Mouse (Mus musculus): ENCODE data around the gene Rbm28. TPM values are rescaled to one million over a fixed set of nuclear protein-coding genes. Genes with fewer than 3 reads are reported as not detected.

Gene Rbm28
- 16.0 and 20.4 TPM in 2 replicates for polyA plus RNA-seq (2015; fragmentation: Nextera tagmentation; extraction: Ambion mirVana)

GRCm38 (mm10) chr6:29164314-29165244, at the start of gene Rbm28:
Gene Rbm28 (minus strand): TSS chr6:29165006.

DNA sequence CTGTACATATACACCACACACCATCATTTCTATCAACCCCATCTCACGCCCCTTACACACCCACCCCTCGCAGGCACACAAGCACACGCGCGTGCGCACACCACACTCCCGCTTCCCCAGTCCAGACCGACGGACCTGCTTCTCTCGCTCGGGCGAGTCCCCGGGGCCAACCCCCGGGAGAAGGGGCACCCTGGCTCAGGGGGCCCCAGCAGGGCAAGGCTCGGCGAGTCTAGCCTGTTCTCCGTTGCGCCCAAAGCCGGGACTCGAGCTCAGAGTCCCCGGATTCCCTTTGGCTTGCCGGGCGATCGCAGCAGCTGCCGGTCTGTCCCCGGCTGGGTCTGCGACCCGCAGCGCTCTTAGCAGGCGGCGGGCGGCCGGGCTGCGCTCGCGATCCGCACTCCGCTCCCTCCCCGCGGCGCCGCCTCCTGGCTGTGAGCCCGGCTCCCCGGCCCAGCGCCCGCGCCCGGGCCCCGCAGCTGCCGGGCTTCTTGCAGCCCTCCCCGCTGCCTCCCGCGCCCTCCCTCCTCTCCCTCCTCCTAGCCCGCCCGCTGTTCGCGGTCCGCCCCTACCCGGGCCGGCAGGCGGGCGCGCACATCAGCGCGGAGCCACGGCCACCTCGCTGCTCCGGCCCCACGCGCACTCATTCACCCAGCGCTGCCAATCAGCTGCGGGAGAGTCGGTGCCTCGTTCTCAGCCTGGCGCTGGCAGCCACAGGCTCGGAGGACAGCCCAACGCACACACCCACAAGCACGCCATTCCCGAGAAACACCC, 14.3 kb upstream of the Rbm28 start, which contains the start of gene Prrt4:
TSS of gene Prrt4 (minus strand) at position 697 of the 771 bp plus-strand sequence.

Small RNAs within 50 kb of the gene (microRNA-seq; reads per million reads assigned to microRNA genes)
- not detected for gene Gm24303

Other genes with a start within 250 kb of the Rbm28 start
- not detected in 2 replicates for gene Lep, start 104.8 kb downstream of the Rbm28 start, polyA plus RNA-seq (2015; fragmentation: Nextera tagmentation; extraction: Ambion mirVana)
- gene Prrt4, start 14.6 kb upstream of the Rbm28 start, polyA plus RNA-seq (2015; fragmentation: Nextera tagmentation; extraction: Ambion mirVana), result 0.34 and 0.66 TPM in 2 replicates
- 28.8 and 33.1 TPM in 2 replicates for gene Impdh1, start 51.4 kb upstream of the Rbm28 start, polyA plus RNA-seq (2015; fragmentation: Nextera tagmentation; extraction: Ambion mirVana)
- 40.2 and 55.8 TPM in 2 replicates for gene Hilpda, start 107.5 kb upstream of the Rbm28 start, polyA plus RNA-seq (2015; fragmentation: Nextera tagmentation; extraction: Ambion mirVana)
- gene Fam71f2, start 114.6 kb upstream of the Rbm28 start, polyA plus RNA-seq (2015; fragmentation: Nextera tagmentation; extraction: Ambion mirVana), result 0.19 TPM in 1 of 2 replicates, not detected in the other
- gene Fam71f1, start 154.1 kb upstream of the Rbm28 start, polyA plus RNA-seq (2015; fragmentation: Nextera tagmentation; extraction: Ambion mirVana), result not detected in 2 replicates
- 419 and 516 TPM in 2 replicates for gene Calu, start 183.1 kb upstream of the Rbm28 start, polyA plus RNA-seq (2015; fragmentation: Nextera tagmentation; extraction: Ambion mirVana)
- 3.7 and 5.1 TPM in 2 replicates for gene Opn1sw, start 223.5 kb upstream of the Rbm28 start, polyA plus RNA-seq (2015; fragmentation: Nextera tagmentation; extraction: Ambion mirVana)
- 19.2 and 22.0 TPM in 2 replicates for gene Ccdc136, start 231.3 kb upstream of the Rbm28 start, polyA plus RNA-seq (2015; fragmentation: Nextera tagmentation; extraction: Ambion mirVana)

Measured in urinary bladder, postnatal 0 days (tissue).